Mouse (Mus musculus): ENCODE measurements around the gene 1700022I11Rik.

Gene 1700022I11Rik

GRCm38 (mm10) chr4:42969304-42969703 is at the start of gene 1700022I11Rik:
TSS of gene 1700022I11Rik (plus strand) at chr4:42969604.
- no peak for DNase-seq (ENCODE audit: low read depth in 2 of 2, low spot score in 2 of 2)

GRCm38 (mm10) chr4:42920726-42921125 is 48.7 kb upstream of the 1700022I11Rik start:
- DNase-seq (ENCODE audit: low read depth in 2 of 2, low spot score in 2 of 2): no peak

- DNase-seq (ENCODE audit: low read depth in 2 of 2, low spot score in 2 of 2): no peak
These were observed 47.9 kb upstream of the 1700022I11Rik start for GRCm38 (mm10) chr4:42921536-42921935.

GRCm38 (mm10) chr4:42922056-42922455 is 47.3 kb upstream of the 1700022I11Rik start:
- no peak for DNase-seq (ENCODE audit: low read depth in 2 of 2, low spot score in 2 of 2)

- DNase-seq (ENCODE audit: low read depth in 2 of 2, low spot score in 2 of 2): no peak
These were observed 46.9 kb upstream of the 1700022I11Rik start for GRCm38 (mm10) chr4:42922461-42922860.

- no peak for DNase-seq (ENCODE audit: low read depth in 2 of 2, low spot score in 2 of 2)
These were observed 45.2 kb upstream of the 1700022I11Rik start for GRCm38 (mm10) chr4:42924095-42924710.

GRCm38 (mm10) chr4:42928209-42928608 is 41.2 kb upstream of the 1700022I11Rik start:
- DNase-seq (ENCODE audit: low read depth in 2 of 2, low spot score in 2 of 2): no peak

- DNase-seq (ENCODE audit: low read depth in 2 of 2, low spot score in 2 of 2): no peak
These were observed 40.5 kb upstream of the 1700022I11Rik start for GRCm38 (mm10) chr4:42928952-42929351.

GRCm38 (mm10) chr4:42932229-42932969 is 37.0 kb upstream of the 1700022I11Rik start:
- DNase-seq (ENCODE audit: low read depth in 2 of 2, low spot score in 2 of 2): no peak

GRCm38 (mm10) chr4:42933630-42934029 is 35.8 kb upstream of the 1700022I11Rik start:
- DNase-seq (ENCODE audit: low read depth in 2 of 2, low spot score in 2 of 2): no peak

GRCm38 (mm10) chr4:42941396-42941795 is 28.0 kb upstream of the 1700022I11Rik start:
- DNase-seq (ENCODE audit: low read depth in 2 of 2, low spot score in 2 of 2): no peak

- DNase-seq (ENCODE audit: low read depth in 2 of 2, low spot score in 2 of 2): no peak
These were observed 26.1 kb upstream of the 1700022I11Rik start for GRCm38 (mm10) chr4:42943341-42943740.

GRCm38 (mm10) chr4:42944185-42944584 is 25.2 kb upstream of the 1700022I11Rik start:
- no peak for DNase-seq (ENCODE audit: low read depth in 2 of 2, low spot score in 2 of 2)

- no peak for DNase-seq (ENCODE audit: low read depth in 2 of 2, low spot score in 2 of 2)
These were observed 24.4 kb upstream of the 1700022I11Rik start for GRCm38 (mm10) chr4:42945043-42945442.

- DNase-seq (ENCODE audit: low read depth in 2 of 2, low spot score in 2 of 2): no peak
These were observed 24.0 kb upstream of the 1700022I11Rik start for GRCm38 (mm10) chr4:42945445-42945844.

- DNase-seq (ENCODE audit: low read depth in 2 of 2, low spot score in 2 of 2): peak in 1 of 2 experiments; percentile 15
These were observed 23.5 kb upstream of the 1700022I11Rik start for GRCm38 (mm10) chr4:42945952-42946351.

- no peak for DNase-seq (ENCODE audit: low read depth in 2 of 2, low spot score in 2 of 2)
These were observed 22.6 kb upstream of the 1700022I11Rik start for GRCm38 (mm10) chr4:42946733-42947290.

- no peak for DNase-seq (ENCODE audit: low read depth in 2 of 2, low spot score in 2 of 2)
These were observed 20.9 kb upstream of the 1700022I11Rik start for GRCm38 (mm10) chr4:42948527-42948926.

- no peak for DNase-seq (ENCODE audit: low read depth in 2 of 2, low spot score in 2 of 2)
These were observed 20.2 kb upstream of the 1700022I11Rik start for GRCm38 (mm10) chr4:42949051-42949675.

GRCm38 (mm10) chr4:42949676-42950051 is 19.7 kb upstream of the 1700022I11Rik start, which contains the start of gene Dnajb5:
TSS of gene Dnajb5 (plus strand) at chr4:42949814.
- peak; percentile 92 for DNase-seq (ENCODE audit: low read depth in 2 of 2, low spot score in 2 of 2)

- peak; percentile 74 to 81 for DNase-seq (ENCODE audit: low read depth in 2 of 2, low spot score in 2 of 2)
These were observed 19.3 kb upstream of the 1700022I11Rik start for GRCm38 (mm10) chr4:42950065-42950558.
